Mouse (Mus musculus) frontal cortex, postnatal 14 days (tissue): ENCODE measurements at regions not wholly inside any gene's neighbourhood (a gene's known extent, or its start where the extent isn't known, plus 50 kb on each side); places are given as distances from the start of the nearest gene placed in this dataset.

ENCODE experiments used
- DNase-seq, 2 experiments: peaks; one replicate each; pipeline ENCODE4 v3.0.0; 2022; ENCODE audit warnings: low spot score in 2 of 2

DNA sequence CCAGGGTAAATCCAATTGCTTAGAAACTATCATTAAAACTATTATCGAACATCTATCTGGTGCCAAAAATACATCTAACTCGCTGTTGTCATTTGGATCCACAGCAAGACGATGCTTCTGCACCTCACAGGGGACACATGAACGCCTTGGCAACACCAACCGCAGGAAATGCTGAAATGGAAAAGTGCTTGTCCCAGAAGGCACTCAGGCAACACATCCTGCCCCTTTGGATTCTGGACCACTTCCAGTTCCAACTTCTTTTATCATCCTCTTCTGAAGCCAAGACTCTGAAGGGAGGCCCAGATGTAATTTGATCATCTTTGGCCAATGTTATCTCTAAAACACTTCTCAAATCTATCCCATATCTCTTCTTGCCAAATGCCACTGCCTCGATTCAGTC is 79.4 kb upstream of the Acvr2a start:
- DNase-seq: no peak

DNA sequence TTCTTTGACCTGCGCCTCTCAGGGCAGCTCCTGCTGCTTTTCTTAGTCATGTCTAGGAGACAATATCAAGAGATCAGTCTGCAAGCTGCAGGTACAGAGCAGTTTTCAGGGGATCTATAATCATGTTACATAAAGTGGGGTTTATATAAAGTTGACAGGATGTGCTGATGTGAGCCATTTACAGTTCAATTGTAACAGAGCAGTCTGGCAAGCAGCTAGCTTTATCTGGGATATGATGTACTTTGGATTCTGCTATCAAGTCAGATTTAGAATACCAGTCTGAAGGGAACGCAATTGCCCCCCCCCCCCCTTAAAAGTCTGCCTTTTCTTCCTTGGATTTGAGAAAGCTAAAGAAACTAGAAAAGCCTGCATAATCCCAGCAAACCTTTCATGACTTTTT is 77.6 kb upstream of the Acvr2a start:
- no peak for DNase-seq
